Mouse (Mus musculus) embryonic facial prominence, embryonic 10.5 days (tissue): ENCODE results near the gene Fsip1. TPM values are rescaled to one million over a fixed set of nuclear protein-coding genes. Genes with fewer than 3 reads are reported as not detected.
"Not testable (repeated sequence)": the region's sequence is repeated elsewhere in the genome, so short reads cannot be mapped to it uniquely, and the experiment has no call there.

Experiments used
- DNase-seq: peaks from one replicate; pipeline ENCODE4 v3.0.0-alpha.2; 2017; ENCODE audit warnings: low spot score
- H3K27ac ChIP-seq: fragments of 300-500 bp; sonication (generic); replicated peaks from 2 replicates; pipeline ENCODE4 v1.5.1; 2016; ENCODE audit warnings: mild to moderate bottlenecking
- H3K27me3 ChIP-seq: fragments of 300-500 bp; sonication (generic); replicated peaks from 2 replicates; pipeline ENCODE4 v1.6.1; 2016; ENCODE audit warnings: low read depth, mild to moderate bottlenecking; ENCODE audit not compliant: poor library complexity, severe bottlenecking
- H3K36me3 ChIP-seq: fragments of 300-500 bp; sonication (generic); replicated peaks from 2 replicates; pipeline ENCODE4 v1.6.1; 2016; ENCODE audit warnings: mild to moderate bottlenecking, moderate library complexity
- H3K4me1 ChIP-seq: fragments of 300-500 bp; sonication (generic); 2 replicates; pipeline ENCODE4 v1.6.1; 2016
- H3K4me3 ChIP-seq: fragments of 300-500 bp; sonication (generic); 2 replicates; pipeline ENCODE4 v1.5.1; 2016; ENCODE audit warnings: mild to moderate bottlenecking, moderate library complexity
- H3K9me3 ChIP-seq: fragments of 300-500 bp; sonication (generic); 2 replicates; pipeline ENCODE4 v1.6.1; 2016; ENCODE audit warnings: mild to moderate bottlenecking
- WGBS: fragments of 180-500 bp; shearing (Covaris S2); methylation state at CpG from one replicate; pipeline ENCODE4 v1.1.7; 2016; 5-methylcytosine and 5-hydroxymethylcytosine counted together
- polyA plus RNA-seq: library from polyadenylated mRNA; unstranded; fragments of >200 nt; fragmentation: Nextera tagmentation; extraction: Ambion mirVana; gene quantifications from 2 replicates; pipeline ENCODE4 v1.2.1, GENCODE M21; 2016

Fsip1 gene
- 1.7 and 3.1 TPM in 2 replicates for polyA plus RNA-seq

- WGBS: 2% methylated on average over 25 of the region's 25 CpGs
- Histone ChIP-seq H3K9me3 (0 out of 2 replicates have a peak, but pooled peaks cover 4% of the 10 kb centered on the region), H3K4me1 (peaks cover 6% of the 10 kb centered on the region; the same call in 1 of the 2 replicates), H3K27me3 (peaks cover 4% of the 10 kb centered on the region; the same call in 1 of the 2 replicates), H3K4me3 (peak within 1 kb of the TSS; percentile 62), H3K36me3 (no peaks in the 10 kb centered on the region), H3K27ac (peak within 1 kb of the TSS; percentile 80)
- peak; percentile 88 for DNase-seq
These were observed at the start of gene Fsip1 for GRCm38 (mm10) chr2:118256621-118257053. Gene Fsip1 (minus strand): TSS chr2:118256966.

- WGBS: 70% methylated on average over 3 of the region's 3 CpGs
- Histone ChIP-seq H3K4me3 (no peak overlapping the region), H3K4me1 (no peaks in the 10 kb centered on the region), H3K9me3 (no peaks in the 10 kb centered on the region), H3K36me3 (no peaks in the 10 kb centered on the region), H3K27ac (no peak overlapping the region), H3K27me3 (no peaks in the 10 kb centered on the region)
- DNase-seq: no peak
These were observed 49.7 kb upstream of the Fsip1 start for GRCm38 (mm10) chr2:118306522-118306895.

GRCm38 (mm10) chr2:118305827-118306521, 49.2 kb upstream of the Fsip1 start:
- Histone ChIP-seq H3K27ac (no peak overlapping the region), H3K36me3 (no peaks in the 10 kb centered on the region), H3K4me3 (no peak overlapping the region), H3K27me3 (no peaks in the 10 kb centered on the region), H3K9me3 (no peaks in the 10 kb centered on the region), H3K4me1 (no peaks in the 10 kb centered on the region)
- no peak for DNase-seq
- 76% methylated on average over 7 of the region's 7 CpGs for WGBS

GRCm38 (mm10) chr2:118303456-118303855, 46.7 kb upstream of the Fsip1 start:
- DNase-seq: no peak
- no peak overlapping the region for H3K27ac ChIP-seq
- H3K27me3 ChIP-seq: no peaks in the 10 kb centered on the region
- WGBS: 84% methylated on average over 4 of the region's 4 CpGs
- H3K4me3 ChIP-seq: no peak overlapping the region
- no peaks in the 10 kb centered on the region for H3K36me3 ChIP-seq
- no peaks in the 10 kb centered on the region for H3K4me1 ChIP-seq
- H3K9me3 ChIP-seq: no peaks in the 10 kb centered on the region

GRCm38 (mm10) chr2:118301656-118302055, 44.9 kb upstream of the Fsip1 start:
- H3K27me3 ChIP-seq: no peaks in the 10 kb centered on the region
- no peak overlapping the region for H3K27ac ChIP-seq
- no peaks in the 10 kb centered on the region for H3K9me3 ChIP-seq
- 67% methylated on average over 2 of the region's 2 CpGs for WGBS
- H3K36me3 ChIP-seq: no peaks in the 10 kb centered on the region
- no peak overlapping the region for H3K4me3 ChIP-seq
- DNase-seq: no peak
- H3K4me1 ChIP-seq: no peaks in the 10 kb centered on the region

- no peak overlapping the region for H3K27ac ChIP-seq
- no peak for DNase-seq
- H3K4me1 ChIP-seq: no peaks in the 10 kb centered on the region
- no peaks in the 10 kb centered on the region for H3K36me3 ChIP-seq
- no peaks in the 10 kb centered on the region for H3K27me3 ChIP-seq
- WGBS: 86% methylated on average over 8 of the region's 8 CpGs
- H3K4me3 ChIP-seq: no peak overlapping the region
- H3K9me3 ChIP-seq: no peaks in the 10 kb centered on the region
These were observed 44.3 kb upstream of the Fsip1 start for GRCm38 (mm10) chr2:118301041-118301545.

GRCm38 (mm10) chr2:118299981-118300380, 43.2 kb upstream of the Fsip1 start:
- no peaks in the 10 kb centered on the region for H3K9me3 ChIP-seq
- H3K27ac ChIP-seq: no peak overlapping the region
- DNase-seq: no peak
- 0 out of 2 replicates have a peak, but pooled peaks cover 4% of the 10 kb centered on the region for H3K4me1 ChIP-seq
- no peaks in the 10 kb centered on the region for H3K27me3 ChIP-seq
- 88% methylated on average over 2 of the region's 2 CpGs for WGBS
- H3K4me3 ChIP-seq: no peak overlapping the region
- H3K36me3 ChIP-seq: no peaks in the 10 kb centered on the region

GRCm38 (mm10) chr2:118298601-118299000, 41.8 kb upstream of the Fsip1 start:
- H3K36me3 ChIP-seq: no peaks in the 10 kb centered on the region
- H3K4me3 ChIP-seq: no peak overlapping the region
- 85% methylated on average over 4 of the region's 4 CpGs for WGBS
- 0 out of 2 replicates have a peak, but pooled peaks cover 4% of the 10 kb centered on the region for H3K4me1 ChIP-seq
- no peak for DNase-seq
- no peak overlapping the region for H3K27ac ChIP-seq
- no peaks in the 10 kb centered on the region for H3K9me3 ChIP-seq
- no peaks in the 10 kb centered on the region for H3K27me3 ChIP-seq

GRCm38 (mm10) chr2:118297966-118298365, 41.2 kb upstream of the Fsip1 start:
- DNase-seq: no peak
- H3K4me3 ChIP-seq: no peak overlapping the region
- H3K9me3 ChIP-seq: no peaks in the 10 kb centered on the region
- H3K27ac ChIP-seq: no peak overlapping the region
- no peaks in the 10 kb centered on the region for H3K27me3 ChIP-seq
- H3K4me1 ChIP-seq: 0 out of 2 replicates have a peak, but pooled peaks cover 4% of the 10 kb centered on the region
- H3K36me3 ChIP-seq: no peaks in the 10 kb centered on the region
- WGBS: 70% methylated on average over 2 of the region's 2 CpGs

GRCm38 (mm10) chr2:118295505-118295904, 38.7 kb upstream of the Fsip1 start:
- no peaks in the 10 kb centered on the region for H3K27me3 ChIP-seq
- no peak for DNase-seq

GRCm38 (mm10) chr2:118293583-118293982, 36.8 kb upstream of the Fsip1 start:
- Histone ChIP-seq H3K4me1 (0 out of 2 replicates have a peak, but pooled peaks cover 4% of the 10 kb centered on the region), H3K9me3 (no peaks in the 10 kb centered on the region), H3K4me3 (no peak overlapping the region), H3K36me3 (no peaks in the 10 kb centered on the region), H3K27ac (no peak overlapping the region), H3K27me3 (no peaks in the 10 kb centered on the region)
- DNase-seq: no peak
- 87% methylated on average over 5 of the region's 5 CpGs for WGBS

More at GRCm38 (mm10) chr2:118295505-118295904, 38.7 kb upstream of the Fsip1 start:
- Histone ChIP-seq H3K9me3 (no peaks in the 10 kb centered on the region), H3K4me3 (no peak overlapping the region), H3K4me1 (0 out of 2 replicates have a peak, but pooled peaks cover 4% of the 10 kb centered on the region), H3K27ac (no peak overlapping the region), H3K36me3 (no peaks in the 10 kb centered on the region)
- WGBS: 76% methylated on average over 7 of the region's 7 CpGs

- H3K4me3 ChIP-seq, H3K4me1 ChIP-seq, H3K27me3 ChIP-seq, H3K27ac ChIP-seq, H3K9me3 ChIP-seq, DNase-seq, H3K36me3 ChIP-seq: not testable (repeated sequence)
- WGBS: 91% methylated on average over 7 of the region's 7 CpGs
These were observed 32.3 kb upstream of the Fsip1 start for GRCm38 (mm10) chr2:118289066-118289460.
